Mouse (Mus musculus) liver, postnatal 0 days (tissue): Measurements from ENCODE around the gene Hs3st2. TPM values are rescaled to one million over a fixed set of nuclear protein-coding genes. Genes with fewer than 3 reads are reported as not detected.
A peak's percentile ranks its signal among the peaks of the same experiment; 100 is the strongest.

ENCODE experiments used
- ATAC-seq: fragments of 200-750 bp; cut with Nextera tagmentation; 2 replicates; pipeline ENCODE4 v1.8.0; 2017; ENCODE audit warnings: mild to moderate bottlenecking, moderate library complexity
- DNase-seq: peaks from one replicate; pipeline ENCODE4 v3.0.0-alpha.2; 2016
- H3K27ac ChIP-seq: fragments of 300-500 bp; sonication (generic); 2 replicates; pipeline ENCODE4 v1.5.1; 2014; ENCODE audit warnings: antibody characterized with exemption, moderate library complexity, mild to moderate bottlenecking, low read depth
- H3K27me3 ChIP-seq: fragments of 300-500 bp; sonication (generic); 2 replicates; pipeline ENCODE4 v1.6.1; 2014; ENCODE audit warnings: low read length, control low read depth, mixed read lengths; ENCODE audit not compliant: insufficient read depth
- H3K36me3 ChIP-seq: fragments of 300-500 bp; sonication (generic); replicated peaks from 2 replicates; pipeline ENCODE4 v1.6.1; 2014; ENCODE audit warnings: mild to moderate bottlenecking, control low read depth, low read length, moderate library complexity, mixed read lengths; ENCODE audit not compliant: insufficient read depth
- H3K4me1 ChIP-seq: fragments of 300-500 bp; sonication (generic); 2 replicates; pipeline ENCODE4 v1.6.1; 2014; ENCODE audit warnings: antibody characterized with exemption, mild to moderate bottlenecking, control low read depth; ENCODE audit not compliant: insufficient read depth
- H3K4me2 ChIP-seq: fragments of 300-500 bp; sonication (generic); 2 replicates; pipeline ENCODE4 v1.6.1; 2014; ENCODE audit warnings: low read depth, mild to moderate bottlenecking, low read length, moderate library complexity, mixed read lengths
- H3K4me3 ChIP-seq: fragments of 300-500 bp; sonication (generic); 2 replicates; pipeline ENCODE4 v1.5.1; 2014; ENCODE audit warnings: low read depth, low read length
- H3K9ac ChIP-seq: fragments of 300-500 bp; sonication (generic); replicated peaks from 2 replicates; pipeline ENCODE4 v1.6.1; 2014; ENCODE audit warnings: mild to moderate bottlenecking, moderate library complexity
- H3K9me3 ChIP-seq: fragments of 300-500 bp; sonication (generic); 2 replicates; pipeline ENCODE4 v1.6.1; 2016; ENCODE audit warnings: mild to moderate bottlenecking, control low read depth, low read length, mixed read lengths
- CTCF ChIP-seq: sonication (generic); IDR thresholded peaks from 2 replicates; pipeline ENCODE4 v1.5.1; 2016; ENCODE audit warnings: antibody characterized with exemption, low read depth
- EP300 ChIP-seq: IDR thresholded peaks from 2 replicates; pipeline ENCODE4 v1.6.1; 2016; ENCODE audit warnings: antibody characterized with exemption, low read depth, mild to moderate bottlenecking
- WGBS: fragments of 180-500 bp; shearing (Covaris S2); extraction: QIAGEN DNeasy Blood & Tissue Kit; methylation state at CpG from one replicate; pipeline ENCODE4 v1.1.7; 2014; ENCODE audit not compliant: insufficient replicate concordance; 5-methylcytosine and 5-hydroxymethylcytosine counted together
- polyA plus RNA-seq: library from polyadenylated mRNA; unstranded; fragments of >200 nt; fragmentation: Nextera tagmentation; extraction: Ambion mirVana; gene quantifications from 2 replicates; pipeline ENCODE4 v1.2.1, GENCODE M21; 2015

Hs3st2 gene
- polyA plus RNA-seq, 1 experiment from 2014 or later = not detected

DNA sequence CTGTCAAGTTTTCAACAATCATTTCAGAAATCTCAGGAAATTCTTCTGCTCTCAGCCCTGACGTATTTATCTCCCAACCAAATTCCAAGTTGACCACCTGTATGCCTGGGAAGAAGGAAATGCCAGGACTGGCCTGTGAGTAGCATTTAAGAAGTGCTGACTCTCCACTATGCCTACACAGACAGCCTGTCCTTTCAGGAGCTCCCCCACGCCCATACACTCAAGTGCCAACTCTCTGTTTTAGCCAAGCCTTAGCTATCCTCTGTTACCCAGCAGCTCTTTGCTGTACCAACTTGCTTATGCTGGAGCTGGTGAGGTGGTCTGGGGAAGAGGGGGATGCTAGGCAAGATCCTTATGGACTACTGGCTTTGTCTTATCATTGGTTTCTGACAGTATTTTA is 137.4 kb downstream of the Hs3st2 start:
- no peak for TF ChIP-seq EP300
- TF ChIP-seq CTCF = no peak
- ATAC-seq = no peak
- Histone ChIP-seq H3K4me2 (no peak overlapping the region), H3K27me3 (no peaks in the 10 kb centered on the region), H3K4me1 (no peaks in the 10 kb centered on the region), H3K9ac (no peak overlapping the region), H3K9me3 (no peaks in the 10 kb centered on the region), H3K27ac (no peak overlapping the region), H3K36me3 (no peaks in the 10 kb centered on the region), H3K4me3 (no peak overlapping the region)
- DNase-seq = no peak
- WGBS = 57% methylated on average over 2 of the region's 2 CpGs

DNA sequence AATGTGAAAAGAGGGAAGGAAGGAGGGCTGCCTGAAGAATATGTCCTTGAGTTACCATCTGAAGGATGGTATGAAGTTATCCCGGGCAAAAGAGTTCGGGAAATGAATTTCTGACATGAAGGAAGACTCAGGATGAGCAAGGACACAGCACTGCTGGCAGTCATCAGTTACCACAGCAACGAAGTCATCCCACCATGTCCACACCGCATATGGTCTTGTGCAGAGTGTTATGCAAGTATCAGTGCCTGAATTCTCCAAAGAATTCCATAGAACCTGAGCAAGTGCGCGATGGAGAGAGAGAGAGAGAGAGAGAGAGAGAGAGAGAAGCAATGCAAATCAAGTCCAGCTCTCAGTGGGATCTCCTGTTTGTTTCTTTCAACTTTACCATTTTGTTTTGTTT is 142.0 kb downstream of the Hs3st2 start:
- Histone ChIP-seq H3K4me1 (no peaks in the 10 kb centered on the region), H3K9me3 (no peaks in the 10 kb centered on the region), H3K27ac (no peak overlapping the region), H3K9ac (no peak overlapping the region), H3K4me3 (no peak overlapping the region), H3K36me3 (no peaks in the 10 kb centered on the region), H3K27me3 (no peaks in the 10 kb centered on the region), H3K4me2 (no peak overlapping the region)
- WGBS = 76% methylated on average over 6 of the region's 6 CpGs
- ATAC-seq = no peak
- TF ChIP-seq CTCF (no peak), EP300 (no peak)
- no peak for DNase-seq

DNA sequence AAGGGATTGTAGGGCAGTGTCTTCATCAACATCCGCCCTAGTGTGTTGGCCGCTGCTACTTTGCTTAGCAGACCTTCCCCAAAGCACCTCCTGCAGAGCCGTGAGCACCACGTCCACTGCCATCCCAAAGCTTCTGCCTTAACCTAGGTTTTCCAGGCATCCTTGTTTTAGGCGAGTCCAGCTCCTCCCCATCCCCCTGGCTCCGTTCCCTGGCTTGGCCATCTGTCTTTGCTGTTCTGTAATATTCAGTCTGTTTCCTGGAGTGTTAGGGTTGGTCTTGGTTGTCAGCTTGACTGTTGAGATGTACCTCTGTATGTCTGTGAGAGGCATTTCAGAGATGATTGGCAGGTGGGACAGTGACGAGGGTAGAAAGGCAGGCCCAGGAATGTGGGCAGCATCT is 142.7 kb downstream of the Hs3st2 start:
- no peak overlapping the region for H3K4me3 ChIP-seq
- H3K27ac ChIP-seq = no peak overlapping the region
- DNase-seq = no peak
- no peak for ATAC-seq
- H3K27me3 ChIP-seq = no peaks in the 10 kb centered on the region
- H3K4me1 ChIP-seq = no peaks in the 10 kb centered on the region
- H3K36me3 ChIP-seq = no peaks in the 10 kb centered on the region
- H3K9me3 ChIP-seq = no peaks in the 10 kb centered on the region
- TF ChIP-seq EP300 (no peak), CTCF (no peak)
- WGBS = 74% methylated on average over 7 of the region's 7 CpGs
- no peak overlapping the region for H3K9ac ChIP-seq
- no peak overlapping the region for H3K4me2 ChIP-seq

DNA sequence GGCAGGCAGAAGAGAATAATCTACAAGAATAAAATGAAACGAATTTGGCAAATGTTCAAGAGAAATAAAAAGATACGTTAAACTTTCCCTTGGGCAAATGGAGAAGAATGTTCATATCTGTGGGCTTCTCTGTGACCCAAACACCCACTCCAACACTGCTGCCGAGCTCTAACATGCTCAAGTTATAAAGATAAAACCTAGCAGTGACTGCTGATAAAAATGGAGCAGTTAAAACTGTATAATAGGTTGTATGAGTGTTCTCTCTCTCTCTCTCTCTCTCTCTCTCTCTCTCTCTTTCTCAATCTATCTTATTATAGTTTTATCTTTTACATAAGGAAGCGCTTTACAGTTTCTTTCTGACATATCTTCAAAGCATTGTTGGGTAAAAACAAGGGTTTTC is 144.3 kb downstream of the Hs3st2 start:
- no peak for ATAC-seq
- 61% methylated on average over 4 of the region's 4 CpGs for WGBS

DNA sequence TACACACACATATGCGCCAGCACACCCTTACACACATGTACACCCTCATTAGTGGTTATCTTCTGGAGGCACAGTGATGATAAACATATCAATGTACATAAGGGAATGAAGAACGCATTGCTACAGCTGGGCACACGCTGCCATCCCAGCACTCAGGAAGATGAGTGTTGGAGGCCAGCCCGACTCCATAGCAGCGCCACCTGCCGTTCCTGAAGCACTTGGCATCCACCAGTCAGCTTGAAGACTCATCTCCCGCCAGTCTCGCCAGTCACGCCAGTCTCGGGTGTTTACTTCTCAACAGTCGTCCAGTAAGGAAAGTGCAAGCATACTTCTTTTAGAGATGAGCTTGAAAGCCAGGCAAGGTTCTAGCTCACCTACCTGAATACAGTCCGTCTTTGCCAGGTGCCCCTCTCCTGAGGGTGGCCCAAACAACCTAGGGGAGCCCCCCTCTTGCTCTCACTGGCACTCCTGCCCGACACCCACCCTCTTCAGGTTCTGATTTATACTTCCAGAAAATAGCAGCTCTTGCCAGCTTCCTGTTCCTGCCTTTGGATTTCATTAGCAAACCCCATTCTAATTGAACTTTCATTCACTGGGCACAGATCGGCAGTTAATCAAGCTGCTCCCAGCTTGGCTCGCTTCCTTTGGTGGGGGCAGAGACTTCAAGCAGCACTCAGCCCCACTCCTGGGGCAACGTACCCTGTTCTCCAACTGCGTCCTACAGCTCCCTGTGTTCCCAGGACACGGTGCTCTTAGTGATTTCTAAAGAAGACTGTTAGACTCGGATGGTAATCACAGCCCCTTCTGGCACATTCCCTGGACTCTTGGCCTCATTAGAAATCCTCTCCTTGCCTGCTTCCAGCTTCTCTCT is 148.0 kb downstream of the Hs3st2 start:
- Histone ChIP-seq H3K4me1 (no peaks in the 10 kb centered on the region), H3K9ac (no peak overlapping the region), H3K27me3 (no peaks in the 10 kb centered on the region), H3K9me3 (0 out of 2 replicates have a peak, but pooled peaks cover 3% of the 10 kb centered on the region), H3K4me2 (no peak overlapping the region), H3K4me3 (no peak overlapping the region), H3K36me3 (no peaks in the 10 kb centered on the region), H3K27ac (no peak overlapping the region)
- 51% methylated on average over 19 of the region's 19 CpGs for WGBS
- TF ChIP-seq EP300 (no peak), CTCF (peak; percentile 32; the same call in 1 of the 2 replicates)
- ATAC-seq = no peak
- peak; percentile 15 for DNase-seq

More for the DNA sequence above, 144.3 kb downstream of the Hs3st2 start:
- Histone ChIP-seq H3K27me3 (no peaks in the 10 kb centered on the region), H3K4me3 (no peak overlapping the region), H3K4me1 (no peaks in the 10 kb centered on the region), H3K9ac (no peak overlapping the region), H3K36me3 (no peaks in the 10 kb centered on the region), H3K9me3 (no peaks in the 10 kb centered on the region), H3K4me2 (no peak overlapping the region), H3K27ac (no peak overlapping the region)
- TF ChIP-seq EP300 (no peak), CTCF (no peak)
- DNase-seq = no peak

DNA sequence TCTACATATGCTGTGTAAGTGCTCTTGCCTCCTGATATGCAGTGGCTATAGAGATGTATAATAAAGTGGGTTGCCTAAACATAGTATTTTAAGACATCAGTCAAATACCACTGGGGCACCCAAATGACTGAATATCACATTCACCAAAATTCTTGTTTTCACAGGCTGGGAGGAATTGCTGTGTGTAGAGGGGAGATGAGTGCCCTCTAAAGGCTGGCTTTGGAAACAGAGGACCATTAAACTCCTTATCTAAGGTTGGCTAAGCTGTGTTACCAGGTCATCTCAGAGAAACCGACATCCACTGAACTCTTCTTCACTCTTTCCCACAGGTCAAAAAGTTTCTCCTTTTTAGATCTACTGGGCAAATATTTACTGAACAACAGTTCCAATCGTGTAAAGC is 150.8 kb downstream of the Hs3st2 start:
- Histone ChIP-seq H3K36me3 (no peaks in the 10 kb centered on the region), H3K27me3 (no peaks in the 10 kb centered on the region), H3K9ac (no peak overlapping the region), H3K9me3 (0 out of 2 replicates have a peak, but pooled peaks cover 3% of the 10 kb centered on the region), H3K4me3 (no peak overlapping the region), H3K4me2 (no peak overlapping the region), H3K4me1 (no peaks in the 10 kb centered on the region), H3K27ac (no peak overlapping the region)
- WGBS = 46% methylated on average over 2 of the region's 2 CpGs
- no peak for DNase-seq
- ATAC-seq = no peak
- no peak for TF ChIP-seq EP300
- TF ChIP-seq CTCF = peak; percentile 27
